Mouse (Mus musculus): ENCODE measurements around the gene Gstp2. TPM values are rescaled to one million over a fixed set of nuclear protein-coding genes. Genes with fewer than 3 reads are reported as not detected.

The Gstp2 gene
- polyA plus RNA-seq, 1 experiment from 2014 or later: not detected

DNA sequence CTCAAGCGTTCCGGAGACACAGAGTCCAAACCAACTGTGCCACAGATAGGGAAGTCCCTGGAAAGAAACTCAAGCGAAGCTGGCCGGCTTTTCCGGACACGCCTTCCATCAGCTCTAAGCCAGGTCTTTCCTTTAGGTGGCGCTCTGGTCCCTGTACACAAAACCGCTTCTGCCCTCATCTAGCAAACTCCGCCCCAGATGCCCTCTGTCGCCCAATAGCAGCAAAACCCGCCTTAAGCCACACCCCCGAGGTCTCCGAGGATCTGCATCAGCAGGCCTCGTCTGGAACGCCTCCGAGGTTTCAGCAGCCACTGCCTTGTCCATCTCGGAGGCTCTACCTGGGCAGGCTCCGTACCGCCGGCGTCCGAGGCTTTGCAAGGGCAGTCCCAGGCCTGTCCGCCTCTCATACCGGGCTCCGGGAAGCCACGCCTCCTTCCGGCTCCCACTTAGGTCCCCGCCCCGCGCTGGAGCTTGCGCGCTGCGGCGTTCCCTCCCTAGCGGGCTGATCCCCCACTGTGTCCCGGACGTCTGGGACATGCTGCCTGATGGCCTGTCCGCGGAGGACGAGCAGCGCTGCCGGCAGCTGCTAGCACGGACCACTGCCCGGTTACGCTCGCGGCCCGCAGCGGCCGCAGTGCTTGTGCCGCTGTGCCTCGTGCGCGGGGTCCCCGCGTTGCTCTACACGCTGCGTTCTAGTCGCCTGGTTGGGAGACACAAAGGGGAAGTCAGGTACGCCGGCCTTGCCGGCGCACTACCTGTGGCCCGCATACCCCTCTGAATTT is 45.5 kb downstream of the Gstp2 start, which contains the start of the genes Nudt8 and Gm49405:
TSS of gene Nudt8 (plus strand) at position 462 of the 782 bp plus-strand sequence.
TSS of gene Gm49405 (plus strand) at position 508 of the 782 bp plus-strand sequence.
- peak within 1 kb of the TSS; percentile 40 for H3K4me3 ChIP-seq (ENCODE audit: inconsistent target)
- no peaks in the 10 kb centered on the region for H3K79me2 ChIP-seq (ENCODE audit: inconsistent target)
- H3K27ac ChIP-seq: peak within 1 kb of the TSS; percentile 70
- under 1% methylated on average over 51 of the region's 64 CpGs for WGBS (ENCODE audit: missing documents)
- H3K36me3 ChIP-seq (ENCODE audit: inconsistent target): no peaks in the 10 kb centered on the region

GRCm38 (mm10) chr19:3999121-3999730 is 46.6 kb downstream of the Gstp2 start:
- H3K4me3 ChIP-seq (ENCODE audit: inconsistent target): no peak overlapping the region; the same call in 1 of the 2 replicates
- H3K36me3 ChIP-seq (ENCODE audit: inconsistent target): no peaks in the 10 kb centered on the region
- WGBS (ENCODE audit: missing documents): 56% methylated on average over 9 of the region's 9 CpGs
- no peaks in the 10 kb centered on the region for H3K79me2 ChIP-seq (ENCODE audit: inconsistent target)
- peak overlapping the region; percentile 70 for H3K27ac ChIP-seq

DNA sequence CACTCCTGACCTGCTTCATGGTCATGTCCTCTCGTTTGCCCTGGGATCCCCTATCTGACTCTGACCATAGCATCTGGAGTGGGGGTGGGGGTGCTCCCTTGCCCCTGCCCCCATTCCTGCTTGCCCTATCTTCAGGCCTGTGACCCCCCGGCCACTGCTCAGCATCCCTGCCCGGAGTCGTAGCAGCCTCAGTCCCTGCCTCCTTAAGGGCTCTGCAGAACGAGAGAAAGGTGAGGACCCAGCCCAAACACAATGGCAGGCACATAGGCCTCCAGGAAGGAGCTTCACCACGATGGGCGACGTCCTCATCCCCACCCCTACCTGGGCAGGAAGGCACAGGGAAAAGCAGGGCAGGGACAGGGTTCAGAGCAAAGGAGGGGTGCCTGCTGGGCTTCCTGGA is 47.5 kb downstream of the Gstp2 start:
- Histone ChIP-seq H3K36me3 (ENCODE audit: inconsistent target) (no peaks in the 10 kb centered on the region), H3K79me2 (ENCODE audit: inconsistent target) (no peaks in the 10 kb centered on the region), H3K27ac (no peak overlapping the region), H3K4me3 (ENCODE audit: inconsistent target) (no peak overlapping the region)
- 96% methylated on average over 8 of the region's 8 CpGs for WGBS (ENCODE audit: missing documents)

DNA sequence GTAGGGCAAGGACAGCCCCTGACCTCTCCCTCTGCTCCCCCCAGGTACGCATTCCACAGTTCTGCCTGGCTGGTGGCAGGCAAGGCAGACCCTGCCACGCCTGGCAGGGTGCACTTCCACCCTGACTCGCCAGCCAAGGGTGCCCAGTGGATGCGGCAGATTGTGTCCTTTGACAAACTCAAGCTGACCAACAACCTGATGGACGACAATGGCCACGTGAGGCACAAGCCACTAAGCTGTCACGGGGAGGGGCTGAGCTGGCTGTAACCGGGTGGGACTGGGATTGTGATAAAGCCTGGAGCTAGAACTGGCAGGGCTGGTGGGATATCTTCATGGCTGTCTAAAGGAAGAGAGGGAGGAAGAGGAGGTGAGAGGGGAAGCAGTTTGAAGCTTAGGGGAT is 48.6 kb downstream of the Gstp2 start:
- WGBS (ENCODE audit: missing documents): 96% methylated on average over 8 of the region's 8 CpGs
- Histone ChIP-seq H3K4me3 (ENCODE audit: inconsistent target) (no peak overlapping the region), H3K79me2 (ENCODE audit: inconsistent target) (no peaks in the 10 kb centered on the region), H3K27ac (no peak overlapping the region), H3K36me3 (ENCODE audit: inconsistent target) (no peaks in the 10 kb centered on the region)

DNA sequence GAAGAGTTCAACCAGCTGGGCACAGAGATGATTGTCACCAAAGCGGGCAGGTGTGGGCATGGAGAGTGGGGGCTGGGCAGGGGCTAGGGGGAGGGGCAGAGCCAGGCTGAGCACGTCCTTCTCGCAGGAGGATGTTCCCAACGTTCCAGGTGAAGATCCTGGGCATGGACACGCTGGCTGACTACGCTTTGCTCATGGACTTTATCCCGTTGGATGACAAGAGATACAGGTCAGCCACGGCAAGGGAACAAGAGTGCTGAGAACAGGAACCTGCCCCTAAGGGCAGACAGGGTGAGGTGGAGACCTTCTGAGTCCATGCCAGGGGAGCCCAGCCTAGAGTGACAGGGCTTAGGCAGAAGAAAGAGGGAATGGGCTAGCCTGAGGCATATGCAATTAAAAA is 49.1 kb downstream of the Gstp2 start:
- Histone ChIP-seq H3K4me3 (ENCODE audit: inconsistent target) (no peak overlapping the region), H3K36me3 (ENCODE audit: inconsistent target) (no peaks in the 10 kb centered on the region), H3K79me2 (ENCODE audit: inconsistent target) (no peaks in the 10 kb centered on the region), H3K27ac (no peak overlapping the region)
- WGBS (ENCODE audit: missing documents): 91% methylated on average over 3 of the region's 8 CpGs

DNA sequence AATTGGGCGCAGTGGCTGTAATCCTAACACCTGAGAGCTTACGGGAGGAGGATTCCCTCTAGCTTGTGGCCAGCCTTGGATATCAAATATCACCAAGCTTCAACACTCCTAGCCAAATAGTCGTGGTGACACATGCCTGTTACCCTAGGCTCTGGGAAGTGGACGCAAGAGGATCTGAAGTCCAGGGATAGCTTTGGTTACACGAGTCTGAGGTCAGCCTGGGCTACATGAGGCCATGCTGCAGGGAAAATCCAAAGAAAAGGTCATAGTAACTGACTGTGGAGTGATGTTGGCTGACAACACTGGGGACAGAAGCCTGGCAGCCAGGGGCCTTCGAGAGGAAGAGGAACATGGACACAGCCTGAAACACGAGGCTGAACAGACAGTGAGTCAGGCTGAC is 49.7 kb downstream of the Gstp2 start:
- H3K36me3 ChIP-seq (ENCODE audit: inconsistent target): no peaks in the 10 kb centered on the region
- H3K27ac ChIP-seq: no peak overlapping the region
- no peak overlapping the region for H3K4me3 ChIP-seq (ENCODE audit: inconsistent target)
- WGBS (ENCODE audit: missing documents): 62% methylated on average over 7 of the region's 7 CpGs
- H3K79me2 ChIP-seq (ENCODE audit: inconsistent target): no peaks in the 10 kb centered on the region

GRCm38 (mm10) chr19:3995505-3995904 is 50.3 kb downstream of the Gstp2 start:
- Histone ChIP-seq H3K4me3 (ENCODE audit: inconsistent target) (no peak overlapping the region), H3K79me2 (ENCODE audit: inconsistent target) (no peaks in the 10 kb centered on the region), H3K27ac (no peak overlapping the region), H3K36me3 (ENCODE audit: inconsistent target) (no peaks in the 10 kb centered on the region)
- 97% methylated on average over 3 of the region's 3 CpGs for WGBS (ENCODE audit: missing documents)

DNA sequence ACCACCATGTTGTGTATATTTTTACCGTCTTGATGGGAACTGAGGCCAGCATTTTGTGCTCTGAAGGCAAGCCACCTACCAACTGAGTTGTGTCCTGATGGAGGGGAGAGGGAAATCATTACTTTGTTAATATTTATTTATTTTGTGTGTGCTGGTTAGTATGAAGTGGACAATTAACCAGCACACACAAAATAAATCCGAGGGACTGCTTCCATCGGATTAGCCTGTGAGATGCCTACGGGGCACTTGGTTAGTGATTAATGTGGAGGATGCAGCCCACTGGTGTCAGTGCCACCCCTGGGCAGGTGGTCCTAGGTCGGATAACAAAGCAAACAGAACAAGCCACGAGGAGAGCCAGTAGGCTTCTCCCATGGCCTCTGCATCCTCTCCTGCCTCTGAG is 50.9 kb downstream of the Gstp2 start:
- Histone ChIP-seq H3K36me3 (ENCODE audit: inconsistent target) (no peaks in the 10 kb centered on the region), H3K27ac (no peak overlapping the region), H3K79me2 (ENCODE audit: inconsistent target) (no peaks in the 10 kb centered on the region), H3K4me3 (ENCODE audit: inconsistent target) (no peak overlapping the region)
- WGBS (ENCODE audit: missing documents): 91% methylated on average over 6 of the region's 6 CpGs

DNA sequence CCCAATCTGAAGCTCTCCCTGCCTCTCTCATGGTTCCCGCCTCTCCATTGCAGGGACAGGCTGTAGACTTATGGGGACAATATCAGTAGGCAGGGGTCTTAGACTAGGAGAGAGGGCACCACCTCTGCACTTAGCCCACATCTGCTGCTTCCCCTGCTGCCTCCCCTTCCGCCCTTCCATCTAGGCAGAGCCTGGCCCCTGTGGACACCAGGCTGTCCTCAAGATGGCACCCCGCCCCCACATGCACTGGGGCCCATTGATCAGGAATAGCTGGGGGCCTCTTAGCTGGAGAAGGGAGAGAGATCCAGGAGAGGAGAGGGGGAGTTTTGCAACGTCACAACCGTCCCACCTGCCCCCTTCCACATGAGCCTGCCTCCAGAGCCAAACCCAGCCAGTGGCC is 53.4 kb downstream of the Gstp2 start, which contains the start of gene Tbx10:
TSS of gene Tbx10 (plus strand) at position 337 of the 400 bp plus-strand sequence.
- Histone ChIP-seq H3K4me3 (ENCODE audit: inconsistent target) (no peak within 1 kb of the TSS), H3K36me3 (ENCODE audit: inconsistent target) (no peaks in the 10 kb centered on the region), H3K79me2 (ENCODE audit: inconsistent target) (no peaks in the 10 kb centered on the region), H3K27ac (no peak within 1 kb of the TSS)
- 82% methylated on average over 5 of the region's 5 CpGs for WGBS (ENCODE audit: missing documents)

DNA sequence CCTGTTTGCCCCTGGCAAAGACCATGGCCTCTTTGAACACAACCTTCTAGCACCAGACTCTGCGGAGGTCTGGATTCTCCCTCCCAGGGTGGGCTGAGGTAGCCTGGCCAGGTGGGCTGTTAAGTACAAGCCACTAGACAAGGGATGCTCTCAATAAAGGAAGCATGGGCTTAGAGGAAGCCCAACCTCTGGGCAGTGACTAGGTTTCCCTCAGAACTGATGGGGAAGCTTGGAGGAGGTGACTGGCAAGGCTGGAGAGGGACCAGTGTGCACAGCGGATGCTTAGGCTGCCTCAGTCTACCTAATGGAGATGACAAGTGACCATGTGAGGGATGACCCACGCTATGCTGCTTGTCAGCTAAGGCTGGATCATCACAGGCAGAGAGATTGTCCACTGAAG is 53.9 kb downstream of the Gstp2 start:
- no peaks in the 10 kb centered on the region for H3K79me2 ChIP-seq (ENCODE audit: inconsistent target)
- H3K27ac ChIP-seq: no peak overlapping the region
- no peaks in the 10 kb centered on the region for H3K36me3 ChIP-seq (ENCODE audit: inconsistent target)
- 81% methylated on average over 3 of the region's 3 CpGs for WGBS (ENCODE audit: missing documents)
- H3K4me3 ChIP-seq (ENCODE audit: inconsistent target): no peak overlapping the region

DNA sequence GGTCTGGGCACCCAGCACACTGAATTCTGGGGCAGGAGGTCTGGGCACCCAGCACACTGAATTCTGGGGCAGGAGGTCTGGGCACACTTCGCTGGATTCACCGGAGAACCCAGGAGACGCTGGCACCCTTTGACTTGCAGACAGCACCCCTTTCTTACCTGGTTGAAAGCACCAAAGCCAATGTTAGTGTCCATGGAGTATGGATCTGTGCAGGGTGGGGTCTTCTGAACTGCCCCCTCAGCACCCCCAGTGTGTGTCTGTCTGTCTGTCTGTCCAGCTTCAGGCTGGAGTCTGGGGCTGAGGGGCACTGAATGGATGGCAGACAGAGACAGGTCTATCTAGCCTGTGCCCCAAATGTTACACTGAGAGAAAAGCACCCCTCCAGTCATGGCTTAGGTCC is 54.3 kb downstream of the Gstp2 start:
- H3K27ac ChIP-seq: no peak overlapping the region
- no peak overlapping the region for H3K4me3 ChIP-seq (ENCODE audit: inconsistent target)
- H3K79me2 ChIP-seq (ENCODE audit: inconsistent target): no peaks in the 10 kb centered on the region
- no peaks in the 10 kb centered on the region for H3K36me3 ChIP-seq (ENCODE audit: inconsistent target)
- 93% methylated on average over 3 of the region's 3 CpGs for WGBS (ENCODE audit: missing documents)

DNA sequence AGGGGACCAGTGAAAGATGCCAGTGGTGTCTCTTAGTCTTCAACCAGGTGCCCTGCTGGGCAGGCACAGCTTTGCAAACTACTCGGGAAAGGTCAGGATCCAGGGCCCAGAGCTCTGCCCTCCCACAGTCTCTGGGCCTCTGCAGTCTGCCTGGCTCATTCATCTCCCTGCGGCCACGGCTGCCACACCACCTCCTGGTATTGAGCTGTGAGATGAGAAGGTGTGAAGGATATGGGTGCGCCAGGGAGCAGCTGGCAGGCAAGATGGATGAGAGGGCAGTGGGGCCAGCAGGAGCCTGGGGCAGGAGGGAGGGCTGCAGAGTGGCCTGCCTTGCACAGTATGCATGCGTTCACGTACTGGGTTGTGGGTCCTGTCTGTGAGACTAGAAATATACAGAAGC is 55.0 kb downstream of the Gstp2 start:
- Histone ChIP-seq H3K36me3 (ENCODE audit: inconsistent target) (no peaks in the 10 kb centered on the region), H3K79me2 (ENCODE audit: inconsistent target) (no peaks in the 10 kb centered on the region), H3K4me3 (ENCODE audit: inconsistent target) (no peak overlapping the region), H3K27ac (no peak overlapping the region)
- 91% methylated on average over 6 of the region's 6 CpGs for WGBS (ENCODE audit: missing documents)

Other genes with a start within 250 kb of the Gstp2 start
- 11.1 to 17.8 TPM (median 15.8 TPM) in 3 replicates for gene Chka, start 194.2 kb downstream of the Gstp2 start, polyA plus RNA-seq (2018)
- gene Tcirg1, start 138.9 kb downstream of the Gstp2 start, polyA plus RNA-seq (2018): 359 to 665 TPM (median 410 TPM) in 3 replicates
- gene Ndufs8, start 133.2 kb downstream of the Gstp2 start, polyA plus RNA-seq (2018): 65.9 to 103 TPM (median 95.7 TPM) in 3 replicates
- gene Aldh3b1, start 116.2 kb downstream of the Gstp2 start, polyA plus RNA-seq (2018): 57.7 to 77.8 TPM (median 67.9 TPM) in 3 replicates
- 421 to 814 TPM (median 651 TPM) in 3 replicates for gene Unc93b1, start 110.8 kb downstream of the Gstp2 start, polyA plus RNA-seq (2018)
- gene Aldh3b3, start 87.4 kb downstream of the Gstp2 start, polyA plus RNA-seq (2018): not detected in 3 replicates
- gene Aldh3b2, start 73.7 kb downstream of the Gstp2 start, polyA plus RNA-seq (2018): not detected in 3 replicates
- gene Acy3, start 59.5 kb downstream of the Gstp2 start, polyA plus RNA-seq (2018): 0.47 to 0.60 TPM (median 0.47 TPM) in 3 replicates
- not detected in 3 replicates for gene Tbx10, start 53.3 kb downstream of the Gstp2 start, polyA plus RNA-seq (2018)
- 6.9 to 10.7 TPM (median 7.0 TPM) in 3 replicates for gene Nudt8, start 45.4 kb downstream of the Gstp2 start, polyA plus RNA-seq (2018)
- gene Gm49405, start 45.4 kb downstream of the Gstp2 start, polyA plus RNA-seq (2018): 0.07 to 0.19 TPM (median 0.13 TPM) in 3 replicates
- 0.20 to 0.33 TPM in 2 of 3 replicates, not detected in the other for gene Doc2g, start 42.7 kb downstream of the Gstp2 start, polyA plus RNA-seq (2018)
- 35.8 to 43.3 TPM (median 39.0 TPM) in 3 replicates for gene Ndufv1, start 33.2 kb downstream of the Gstp2 start, polyA plus RNA-seq (2018)
- 6.2 to 20.1 TPM (median 8.6 TPM) in 3 replicates for gene Gstp1, start 8.0 kb downstream of the Gstp2 start, polyA plus RNA-seq (2018)
- gene Gstp3, start 13.5 kb upstream of the Gstp2 start, polyA plus RNA-seq (2018): not detected in 3 replicates
- not detected in 3 replicates for gene Cabp2, start 35.6 kb upstream of the Gstp2 start, polyA plus RNA-seq (2018)
- 16.7 to 37.3 TPM (median 23.1 TPM) in 3 replicates for gene Cdk2ap2, start 51.2 kb upstream of the Gstp2 start, polyA plus RNA-seq (2018)
- 12.8 to 30.4 TPM (median 14.2 TPM) in 3 replicates for gene Pitpnm1, start 54.0 kb upstream of the Gstp2 start, polyA plus RNA-seq (2018)
- 80.9 to 169 TPM (median 84.6 TPM) in 3 replicates for gene Aip, start 79.8 kb upstream of the Gstp2 start, polyA plus RNA-seq (2018)
- gene Gpr152, start 93.8 kb upstream of the Gstp2 start, polyA plus RNA-seq (2018): not detected in 3 replicates
- not detected in 3 replicates for gene Cabp4, start 98.0 kb upstream of the Gstp2 start, polyA plus RNA-seq (2018)
- 252 to 368 TPM (median 357 TPM) in 3 replicates for gene Coro1b, start 102.6 kb upstream of the Gstp2 start, polyA plus RNA-seq (2018)
- 0.28 to 0.53 TPM (median 0.41 TPM) in 3 replicates for gene Ptprcap, start 107.6 kb upstream of the Gstp2 start, polyA plus RNA-seq (2018)
- gene Rps6kb2, start 117.3 kb upstream of the Gstp2 start, polyA plus RNA-seq (2018): 13.6 to 29.6 TPM (median 18.4 TPM) in 3 replicates
- 0.62 to 1.00 TPM (median 0.77 TPM) in 3 replicates for gene Carns1, start 129.5 kb upstream of the Gstp2 start, polyA plus RNA-seq (2018)
- gene Tbc1d10c, start 145.3 kb upstream of the Gstp2 start, polyA plus RNA-seq (2018): 0.25 to 0.60 TPM (median 0.41 TPM) in 3 replicates
- gene Ppp1ca, start 146.0 kb upstream of the Gstp2 start, polyA plus RNA-seq (2018): 375 to 413 TPM (median 395 TPM) in 3 replicates
- 16.0 to 22.9 TPM (median 16.7 TPM) in 3 replicates for gene Rad9a, start 155.6 kb upstream of the Gstp2 start, polyA plus RNA-seq (2018)
- 0.10 to 0.21 TPM (median 0.17 TPM) in 3 replicates for gene Clcf1, start 168.2 kb upstream of the Gstp2 start, polyA plus RNA-seq (2018)
- not detected in 3 replicates for gene AC109138.7, start 168.3 kb upstream of the Gstp2 start, polyA plus RNA-seq (2018)
- 33.8 to 76.3 TPM (median 47.8 TPM) in 3 replicates for gene Pold4, start 185.9 kb upstream of the Gstp2 start, polyA plus RNA-seq (2018)
- gene Ssh3, start 223.2 kb upstream of the Gstp2 start, polyA plus RNA-seq (2018): 32.6 to 83.1 TPM (median 36.6 TPM) in 3 replicates
- 3.2 to 8.1 TPM (median 5.6 TPM) in 3 replicates for gene Ankrd13d, start 237.1 kb upstream of the Gstp2 start, polyA plus RNA-seq (2018)